8 mouse cellular contexts compared by ENCODE assay signal in the genomic region with DNA sequence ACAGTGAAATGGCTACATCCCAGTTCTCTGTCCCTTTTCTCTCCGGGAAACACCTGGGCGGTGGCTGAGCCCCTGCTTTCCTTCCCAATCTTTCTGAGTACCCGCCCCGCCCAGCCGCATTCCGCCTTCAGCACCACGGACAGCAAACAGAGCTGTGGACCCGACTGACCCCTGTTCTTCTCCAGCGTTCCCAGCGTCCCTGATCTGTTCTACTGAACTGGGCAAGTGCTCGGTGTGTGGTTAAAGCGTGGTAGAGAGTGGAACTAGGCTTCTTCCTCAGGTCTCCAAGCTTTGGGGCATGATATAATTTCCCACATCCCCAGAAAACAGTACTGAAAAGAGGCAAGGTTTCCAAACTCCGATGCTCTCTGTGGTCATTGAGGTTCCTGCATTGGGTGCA. TPM values are rescaled to one million over a fixed set of nuclear protein-coding genes. Genes with fewer than 3 reads are reported as not detected.
DNase-seq lines count a peak whose midpoint lies in the region; ATAC-seq and TF ChIP-seq lines count a peak whose summit lies in the region.

No protein-coding gene starts in this region.

- peak overlapping the region; percentile 98 for H3K4me2 ChIP-seq in kidney, embryonic 14.5 days (replicated peaks; ENCODE audit: low read depth, low read length)

- TF ChIP-seq POLR2A in heart, adult 2 months (IDR thresholded peaks at IDR 0.05; ENCODE audit: insufficient read depth, low read depth, low read length): no peak
- no peak for TF ChIP-seq POLR2A in bone marrow macrophage, adult 2 months (IDR thresholded peaks at IDR 0.05; ENCODE audit: borderline replicate concordance, low read depth, low read length)

- H3K79me2 ChIP-seq in heart, adult 2 months (replicated peaks; ENCODE audit: control insufficient read depth, insufficient read depth, low read length): no peaks in the 10 kb centered on the region

- H3K9ac ChIP-seq in heart, adult 2 months (ENCODE audit: low read depth, low read length): no peak overlapping the region
- no peak overlapping the region for H3K9ac ChIP-seq in kidney, embryonic 14.5 days (ENCODE audit: low read depth, low read length)

- H3K27me3 ChIP-seq in heart, adult 2 months (ENCODE audit: control insufficient read depth, insufficient read depth, low read length): 0 out of 2 replicates have a peak, but pooled peaks cover 2% of the 10 kb centered on the region
- H3K27me3 ChIP-seq in kidney, embryonic 14.5 days (ENCODE audit: control insufficient read depth, insufficient read depth, low read length): peaks cover 7% of the 10 kb centered on the region; the same call in 1 of the 2 replicates

- intact Hi-C loops in heart, adult 2 months (cut with DNase I): loop anchor here (2.0 to 5.0 kb wide), 2 partner anchors 42 to 72 kb away; no protein-coding TSS in a partner anchor

- peak; percentile 47 to 74 for DNase-seq in heart, adult 2 months
- DNase-seq in heart, adult 9 months (ENCODE audit: low spot score in 2 of 2): no peak
- DNase-seq in lung, postnatal 10 days: peak; percentile 79
- DNase-seq in spleen, postnatal 4 days (ENCODE audit: low spot score in 2 of 2): peak; percentile 62 to 84
- no peak for DNase-seq in cerebellum, adult 18-20 months

- WGBS in heart, adult 2 months: 1% methylated on average over 13 of the region's 13 CpGs
- WGBS in kidney, embryonic 14.5 days: under 1% methylated on average over 13 of the region's 13 CpGs

- H3K4me3 ChIP-seq in heart, adult 2 months: no peak overlapping the region
- peak overlapping the region; percentile 67 for H3K4me3 ChIP-seq in bone marrow macrophage, adult 2 months (ENCODE audit: insufficient read depth, low read length)
- peak overlapping the region; percentile 56 for H3K4me3 ChIP-seq in kidney, embryonic 14.5 days (ENCODE audit: low read length)

- no peaks in the 10 kb centered on the region for H3K9me3 ChIP-seq in kidney, embryonic 14.5 days (ENCODE audit: control insufficient read depth, low read length)

- no peak for TF ChIP-seq EP300 in heart, adult 2 months (IDR thresholded peaks at IDR 0.05; ENCODE audit: insufficient read depth, low read depth, low read length)

- no peaks in the 10 kb centered on the region; the same call in 1 of the 2 replicates for H3K4me1 ChIP-seq in heart, adult 2 months (ENCODE audit: control insufficient read depth, insufficient read depth, low read length)
- peaks cover 15% of the 10 kb centered on the region for H3K4me1 ChIP-seq in bone marrow macrophage, adult 2 months (ENCODE audit: control insufficient read depth, insufficient read depth, low read length)
- H3K4me1 ChIP-seq in kidney, embryonic 14.5 days (ENCODE audit: control insufficient read depth, insufficient read depth, low read length): peaks cover 12% of the 10 kb centered on the region; the same call in 1 of the 2 replicates

- peak; percentile 75 for ATAC-seq in granulocyte monocyte progenitor cell, adult 5-6 weeks (replicated peaks; ENCODE audit: poor library complexity, severe bottlenecking)
- 0 out of 2 replicates have a peak, but pooled peaks have one; percentile 24 for ATAC-seq in kidney, embryonic 14.5 days (ENCODE audit: low FRiP score, low TSS enrichment)

- H3K27ac ChIP-seq in heart, adult 2 months: no peak overlapping the region
- no peak overlapping the region for H3K27ac ChIP-seq in bone marrow macrophage, adult 2 months (ENCODE audit: insufficient read depth, low read depth, low read length)
- no peak overlapping the region for H3K27ac ChIP-seq in kidney, embryonic 14.5 days (ENCODE audit: low read depth, low read length)

- H3K36me3 ChIP-seq in heart, adult 2 months (ENCODE audit: control insufficient read depth, insufficient read depth, low read length): no peaks in the 10 kb centered on the region
- no peaks in the 10 kb centered on the region for H3K36me3 ChIP-seq in kidney, embryonic 14.5 days (ENCODE audit: control insufficient read depth, insufficient read depth, low read length)

- no peak for TF ChIP-seq CTCF in heart, adult 2 months (IDR thresholded peaks at IDR 0.05)
- no peak for TF ChIP-seq CTCF in bone marrow macrophage, adult 2 months (IDR thresholded peaks at IDR 0.05; ENCODE audit: low read depth, low read length)

RNA-seq across cellular contexts. Expression of a gene that starts 0.8 kb away (rescaled TPM):
- total RNA-seq in heart, adult 2 months (2021): under 1 TPM in 1 of 2 experiments, not detected in 1; 0.25 TPM
- 0.26 and 0.29 TPM in 2 replicates for polyA plus RNA-seq in heart, adult 2 months (2012; rRNA removed)
- 0.47 TPM in 1 of 2 replicates, not detected in the other for polyA plus RNA-seq in bone marrow macrophage, adult 2 months (2012; ENCODE audit: insufficient read depth, insufficient read length, missing spikeins)
- 0.77 TPM in 1 of 2 replicates, not detected in the other for total RNA-seq in granulocyte monocyte progenitor cell, adult 5-6 weeks (2014; fragmentation: Nextera tagmentation)
- 0.56 and 0.82 TPM in 2 replicates for total RNA-seq in granulocyte monocyte progenitor cell, adult 5-6 weeks (2017)
- polyA plus RNA-seq in kidney, embryonic 14.5 days (2014; fragmentation: Nextera tagmentation; extraction: Ambion mirVana): 0.49 and 0.73 TPM in 2 replicates

RNA-seq across cellular contexts. Expression of a gene that starts 5.4 kb away (rescaled TPM):
- 10 to 100 TPM; 15.4 to 18.9 TPM for total RNA-seq in heart, adult 2 months (2021)
- polyA plus RNA-seq in heart, adult 2 months (2012; rRNA removed): 26.5 and 40.4 TPM in 2 replicates
- polyA plus RNA-seq in bone marrow macrophage, adult 2 months (2012; ENCODE audit: insufficient read depth, insufficient read length, missing spikeins): 52.5 and 61.4 TPM in 2 replicates
- total RNA-seq in granulocyte monocyte progenitor cell, adult 5-6 weeks (2014; fragmentation: Nextera tagmentation): 74.6 and 80.2 TPM in 2 replicates
- total RNA-seq in granulocyte monocyte progenitor cell, adult 5-6 weeks (2017): 51.8 and 67.1 TPM in 2 replicates
- polyA plus RNA-seq in kidney, embryonic 14.5 days (2014; fragmentation: Nextera tagmentation; extraction: Ambion mirVana): 33.8 and 35.1 TPM in 2 replicates

RNA-seq across cellular contexts. Expression of a gene that starts 18.1 kb away (rescaled TPM):
- 10 to 100 TPM; 44.5 to 54.7 TPM for total RNA-seq in heart, adult 2 months (2021)
- 96.7 and 108 TPM in 2 replicates for polyA plus RNA-seq in heart, adult 2 months (2012; rRNA removed)
- polyA plus RNA-seq in bone marrow macrophage, adult 2 months (2012; ENCODE audit: insufficient read depth, insufficient read length, missing spikeins): 76.5 and 77.9 TPM in 2 replicates
- total RNA-seq in granulocyte monocyte progenitor cell, adult 5-6 weeks (2014; fragmentation: Nextera tagmentation): 59.6 and 99.0 TPM in 2 replicates
- total RNA-seq in granulocyte monocyte progenitor cell, adult 5-6 weeks (2017): 32.9 and 37.2 TPM in 2 replicates
- 84.6 and 107 TPM in 2 replicates for polyA plus RNA-seq in kidney, embryonic 14.5 days (2014; fragmentation: Nextera tagmentation; extraction: Ambion mirVana)

RNA-seq across cellular contexts. Expression of a gene that starts 23.3 kb away (rescaled TPM):
- total RNA-seq in heart, adult 2 months (2021): not detected
- 0.06 TPM in 1 of 2 replicates, not detected in the other for polyA plus RNA-seq in heart, adult 2 months (2012; rRNA removed)
- polyA plus RNA-seq in bone marrow macrophage, adult 2 months (2012; ENCODE audit: insufficient read depth, insufficient read length, missing spikeins): not detected in 2 replicates
- 0.32 TPM in 1 of 2 replicates, not detected in the other for total RNA-seq in granulocyte monocyte progenitor cell, adult 5-6 weeks (2014; fragmentation: Nextera tagmentation)
- total RNA-seq in granulocyte monocyte progenitor cell, adult 5-6 weeks (2017): 0.26 and 0.43 TPM in 2 replicates
- 1.3 and 1.5 TPM in 2 replicates for polyA plus RNA-seq in kidney, embryonic 14.5 days (2014; fragmentation: Nextera tagmentation; extraction: Ambion mirVana)

RNA-seq across cellular contexts. Expression of a gene that starts 23.7 kb away (rescaled TPM):
- total RNA-seq in heart, adult 2 months (2021): 1 to 10 TPM; 3.9 to 5.1 TPM
- 12.8 and 18.0 TPM in 2 replicates for polyA plus RNA-seq in heart, adult 2 months (2012; rRNA removed)
- polyA plus RNA-seq in bone marrow macrophage, adult 2 months (2012; ENCODE audit: insufficient read depth, insufficient read length, missing spikeins): 17.4 TPM in 2 replicates
- total RNA-seq in granulocyte monocyte progenitor cell, adult 5-6 weeks (2014; fragmentation: Nextera tagmentation): 23.9 and 27.2 TPM in 2 replicates
- total RNA-seq in granulocyte monocyte progenitor cell, adult 5-6 weeks (2017): 2.5 and 2.9 TPM in 2 replicates
- 34.5 and 49.3 TPM in 2 replicates for polyA plus RNA-seq in kidney, embryonic 14.5 days (2014; fragmentation: Nextera tagmentation; extraction: Ambion mirVana)

Comparison
In these comparisons a context has a peak if more than half of its experiments do, and no peak if none do; other contexts are left out.
1. DNase-seq: peak in heart, adult 2 months (2 of 2), lung, postnatal 10 days (single experiment) and spleen, postnatal 4 days (2 of 2); none in heart, adult 9 months (0 of 2) and cerebellum, adult 18-20 months (0 of 2).